Mouse (Mus musculus): Measurements from ENCODE around the gene Psmc6. TPM values are rescaled to one million over a fixed set of nuclear protein-coding genes. Genes with fewer than 3 reads are reported as not detected.

Psmc6 gene
- polyA plus RNA-seq, 1 experiment: 38.0 TPM

DNA sequence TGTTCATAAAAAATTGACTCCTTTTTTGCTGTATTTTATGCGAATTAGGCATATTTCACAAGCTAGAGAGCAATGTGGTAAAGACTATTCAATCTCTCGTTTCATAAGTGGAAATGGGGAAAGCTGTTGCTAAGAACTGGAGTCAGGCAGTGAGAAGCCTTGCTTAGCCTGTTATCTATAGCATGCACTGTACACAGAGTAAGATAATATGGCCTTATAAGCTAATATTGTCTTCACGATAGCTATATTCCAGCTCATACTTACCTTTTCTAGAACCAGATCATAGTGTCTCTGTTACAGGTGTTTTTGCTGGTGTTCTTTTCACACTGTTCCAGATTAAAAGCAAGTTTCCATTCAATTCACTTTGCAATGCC, 10.4 kb upstream of the Psmc6 start:
- no peak for DNase-seq
- no peaks in the 10 kb centered on the region for H3K27me3 ChIP-seq (ENCODE audit: control insufficient read depth, insufficient read depth, low read length)
- no peak overlapping the region for H3K27ac ChIP-seq (ENCODE audit: control insufficient read depth, insufficient read depth, low read length)
- 62% methylated on average over 3 of the region's 3 CpGs for WGBS
- H3K36me3 ChIP-seq (ENCODE audit: control insufficient read depth, insufficient read depth, low read length): no peaks in the 10 kb centered on the region
- H3K4me3 ChIP-seq (ENCODE audit: control insufficient read depth, insufficient read depth, low read length): no peak overlapping the region
- H3K4me1 ChIP-seq (replicated peaks; ENCODE audit: control insufficient read depth, insufficient read depth, low read length): peaks cover 7% of the 10 kb centered on the region
- no peak for TF ChIP-seq CTCF (IDR thresholded peaks at IDR 0.05; ENCODE audit: borderline replicate concordance, control insufficient read depth, extremely low read depth, insufficient read depth, low read length, poor library complexity)
- no peak for TF ChIP-seq POLR2A (IDR thresholded peaks at IDR 0.05; ENCODE audit: control insufficient read depth, extremely low read depth, insufficient read depth, low read length, poor library complexity)

DNA sequence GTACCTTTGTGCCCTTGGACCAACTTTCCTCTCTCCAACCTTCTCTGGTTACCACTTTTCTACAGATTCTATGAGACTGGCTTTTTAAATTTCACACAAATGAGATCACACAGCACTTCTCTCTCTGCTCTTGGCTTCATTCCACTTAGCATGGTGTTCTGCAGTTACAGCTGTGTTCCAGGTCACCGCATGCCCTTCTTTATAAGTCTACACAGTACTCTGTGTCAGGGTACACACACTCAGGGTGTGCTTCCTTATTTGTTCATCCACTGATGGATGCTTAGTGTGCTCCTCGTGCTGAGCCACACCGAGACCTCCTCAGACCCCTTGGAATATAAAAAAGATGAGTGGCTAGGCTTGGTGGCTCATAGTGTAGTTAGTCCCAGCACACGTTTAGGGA, 9.5 kb upstream of the Psmc6 start:
- 90% methylated on average over 4 of the region's 4 CpGs for WGBS
- Histone ChIP-seq H3K4me1 (replicated peaks; ENCODE audit: control insufficient read depth, insufficient read depth, low read length) (peaks cover 7% of the 10 kb centered on the region), H3K36me3 (ENCODE audit: control insufficient read depth, insufficient read depth, low read length) (no peaks in the 10 kb centered on the region), H3K27me3 (ENCODE audit: control insufficient read depth, insufficient read depth, low read length) (no peaks in the 10 kb centered on the region), H3K4me3 (ENCODE audit: control insufficient read depth, insufficient read depth, low read length) (no peak overlapping the region), H3K27ac (ENCODE audit: control insufficient read depth, insufficient read depth, low read length) (no peak overlapping the region)
- DNase-seq: no peak
- TF ChIP-seq POLR2A (IDR thresholded peaks at IDR 0.05; ENCODE audit: control insufficient read depth, extremely low read depth, insufficient read depth, low read length, poor library complexity) (no peak), CTCF (IDR thresholded peaks at IDR 0.05; ENCODE audit: borderline replicate concordance, control insufficient read depth, extremely low read depth, insufficient read depth, low read length, poor library complexity) (no peak)

DNA sequence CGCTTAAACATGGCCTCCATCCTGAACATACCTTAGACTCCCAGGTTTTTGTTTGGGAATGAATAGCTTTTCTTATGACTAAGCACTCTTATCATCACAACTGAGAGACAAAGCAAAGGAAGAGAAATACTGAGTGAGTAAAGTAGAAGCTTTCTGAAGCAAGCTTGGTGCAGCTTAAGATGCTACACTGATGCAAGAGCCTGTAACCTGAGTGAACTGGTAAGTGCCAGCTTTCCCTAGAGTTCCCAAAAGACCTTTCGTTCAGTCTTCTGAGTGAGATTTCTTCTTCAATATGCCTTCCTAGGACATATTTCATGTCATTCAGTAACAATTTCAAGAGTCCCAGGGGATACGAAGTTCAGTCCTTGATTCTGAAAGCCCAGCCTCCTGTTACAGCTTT, 8.5 kb upstream of the Psmc6 start:
- Histone ChIP-seq H3K36me3 (ENCODE audit: control insufficient read depth, insufficient read depth, low read length) (no peaks in the 10 kb centered on the region), H3K27me3 (ENCODE audit: control insufficient read depth, insufficient read depth, low read length) (no peaks in the 10 kb centered on the region), H3K4me1 (replicated peaks; ENCODE audit: control insufficient read depth, insufficient read depth, low read length) (peaks cover 8% of the 10 kb centered on the region), H3K4me3 (ENCODE audit: control insufficient read depth, insufficient read depth, low read length) (no peak overlapping the region), H3K27ac (ENCODE audit: control insufficient read depth, insufficient read depth, low read length) (no peak overlapping the region)
- TF ChIP-seq POLR2A (IDR thresholded peaks at IDR 0.05; ENCODE audit: control insufficient read depth, extremely low read depth, insufficient read depth, low read length, poor library complexity) (no peak), CTCF (IDR thresholded peaks at IDR 0.05; ENCODE audit: borderline replicate concordance, control insufficient read depth, extremely low read depth, insufficient read depth, low read length, poor library complexity) (no peak)
- WGBS: 94% methylated on average over 3 of the region's 3 CpGs
- DNase-seq: no peak

DNA sequence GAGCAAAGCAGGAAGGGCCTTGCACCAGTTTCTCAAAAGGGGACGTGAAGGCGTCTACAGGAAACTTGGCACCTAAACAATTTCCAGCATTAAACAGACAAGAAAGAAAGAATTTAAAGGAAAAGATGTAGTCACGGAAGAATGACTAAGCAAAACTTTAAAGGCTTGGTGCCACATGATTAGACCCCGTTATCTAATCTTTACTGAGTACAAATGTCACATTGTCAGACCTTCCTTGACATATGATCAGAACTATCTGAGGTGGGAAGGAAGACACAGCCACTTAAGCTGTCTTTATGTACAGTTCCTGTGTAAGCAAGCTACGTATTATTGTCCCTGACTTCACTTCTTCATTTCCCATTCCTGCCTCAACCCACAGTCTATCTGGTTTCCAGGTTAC, 8.0 kb upstream of the Psmc6 start:
- Histone ChIP-seq H3K4me3 (ENCODE audit: control insufficient read depth, insufficient read depth, low read length) (no peak overlapping the region), H3K27me3 (ENCODE audit: control insufficient read depth, insufficient read depth, low read length) (no peaks in the 10 kb centered on the region), H3K36me3 (ENCODE audit: control insufficient read depth, insufficient read depth, low read length) (no peaks in the 10 kb centered on the region), H3K27ac (ENCODE audit: control insufficient read depth, insufficient read depth, low read length) (no peak overlapping the region), H3K4me1 (replicated peaks; ENCODE audit: control insufficient read depth, insufficient read depth, low read length) (peaks cover 6% of the 10 kb centered on the region)
- no peak for TF ChIP-seq CTCF (IDR thresholded peaks at IDR 0.05; ENCODE audit: borderline replicate concordance, control insufficient read depth, extremely low read depth, insufficient read depth, low read length, poor library complexity)
- no peak for TF ChIP-seq POLR2A (IDR thresholded peaks at IDR 0.05; ENCODE audit: control insufficient read depth, extremely low read depth, insufficient read depth, low read length, poor library complexity)
- DNase-seq: no peak
- WGBS: 65% methylated on average over 5 of the region's 5 CpGs

DNA sequence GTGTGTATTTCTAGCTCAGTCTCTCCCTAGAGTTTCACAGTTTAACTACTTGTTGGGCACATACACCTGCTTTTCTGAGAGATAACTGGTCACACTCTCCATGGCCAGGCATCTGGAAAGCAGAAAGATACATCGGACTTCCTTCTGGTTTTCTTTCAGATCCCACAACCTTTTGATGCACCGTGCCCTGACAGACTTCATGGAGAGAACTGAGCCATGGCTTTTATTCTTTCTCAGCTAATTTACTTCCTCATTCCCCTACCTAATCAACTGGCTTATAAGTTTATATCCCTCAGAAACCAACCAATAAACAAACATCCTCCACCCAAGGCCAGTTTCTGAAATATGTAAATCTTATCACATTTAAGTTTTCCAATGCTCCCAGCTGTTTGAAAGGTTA, 7.1 kb upstream of the Psmc6 start:
- DNase-seq: no peak
- Histone ChIP-seq H3K27ac (ENCODE audit: control insufficient read depth, insufficient read depth, low read length) (no peak overlapping the region), H3K4me1 (replicated peaks; ENCODE audit: control insufficient read depth, insufficient read depth, low read length) (peaks cover 4% of the 10 kb centered on the region; the same call in 1 of the 2 replicates), H3K36me3 (ENCODE audit: control insufficient read depth, insufficient read depth, low read length) (no peaks in the 10 kb centered on the region), H3K27me3 (ENCODE audit: control insufficient read depth, insufficient read depth, low read length) (no peaks in the 10 kb centered on the region), H3K4me3 (ENCODE audit: control insufficient read depth, insufficient read depth, low read length) (no peak overlapping the region)
- whole genome bisulfite sequencing: 38% methylated on average over 2 of the region's 2 CpGs
- TF ChIP-seq CTCF (IDR thresholded peaks at IDR 0.05; ENCODE audit: borderline replicate concordance, control insufficient read depth, extremely low read depth, insufficient read depth, low read length, poor library complexity) (no peak), POLR2A (IDR thresholded peaks at IDR 0.05; ENCODE audit: control insufficient read depth, extremely low read depth, insufficient read depth, low read length, poor library complexity) (no peak)

DNA sequence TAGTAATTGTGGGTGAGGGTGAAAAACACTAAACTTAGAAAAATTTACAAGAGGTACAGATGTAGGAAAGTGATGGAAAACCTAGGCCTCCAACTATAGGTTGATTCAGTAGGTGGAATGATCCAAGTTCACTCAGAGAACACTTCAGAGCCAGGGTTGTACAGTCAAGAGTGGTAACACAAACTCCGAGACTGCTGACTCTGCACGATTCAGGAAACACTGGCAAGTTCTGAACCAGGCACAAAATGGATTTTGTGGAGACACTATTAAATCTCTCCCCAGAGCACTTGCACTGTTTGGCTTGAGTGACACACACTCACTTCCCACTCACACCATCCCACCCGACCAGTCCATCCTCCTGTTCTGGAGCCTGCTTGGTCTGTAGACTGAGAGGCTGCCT, 6.3 kb upstream of the Psmc6 start:
- no peaks in the 10 kb centered on the region for H3K36me3 ChIP-seq (ENCODE audit: control insufficient read depth, insufficient read depth, low read length)
- H3K27ac ChIP-seq (ENCODE audit: control insufficient read depth, insufficient read depth, low read length): no peak overlapping the region
- TF ChIP-seq POLR2A (IDR thresholded peaks at IDR 0.05; ENCODE audit: control insufficient read depth, extremely low read depth, insufficient read depth, low read length, poor library complexity): no peak
- no peaks in the 10 kb centered on the region for H3K27me3 ChIP-seq (ENCODE audit: control insufficient read depth, insufficient read depth, low read length)
- DNase-seq: no peak
- WGBS: 92% methylated on average over 3 of the region's 3 CpGs
- no peak overlapping the region for H3K4me3 ChIP-seq (ENCODE audit: control insufficient read depth, insufficient read depth, low read length)
- peaks cover 5% of the 10 kb centered on the region for H3K4me1 ChIP-seq (replicated peaks; ENCODE audit: control insufficient read depth, insufficient read depth, low read length)

DNA sequence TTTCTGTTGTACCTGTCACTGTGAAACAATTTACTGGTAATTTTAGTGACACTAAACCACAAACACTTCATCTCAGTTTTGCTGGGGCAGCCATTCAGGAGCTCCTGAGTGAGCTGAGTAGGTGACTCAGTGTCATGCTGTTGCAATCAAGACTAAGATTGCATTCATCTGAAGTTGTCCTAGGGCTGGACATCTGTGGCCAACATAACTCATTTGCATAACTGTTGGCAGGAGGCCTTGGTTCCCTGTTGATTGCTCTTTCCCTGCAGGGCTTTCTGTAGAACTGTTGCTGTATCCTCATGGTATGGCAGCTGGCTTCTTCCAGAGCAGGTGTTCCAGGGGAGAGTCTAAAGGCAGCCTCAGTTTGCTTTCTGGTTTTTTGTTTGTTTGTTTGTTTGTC, 4.1 kb upstream of the Psmc6 start:
- H3K36me3 ChIP-seq (ENCODE audit: control insufficient read depth, insufficient read depth, low read length): no peaks in the 10 kb centered on the region
- DNase-seq: no peak
- peaks cover 8% of the 10 kb centered on the region for H3K4me1 ChIP-seq (replicated peaks; ENCODE audit: control insufficient read depth, insufficient read depth, low read length)
- no peak overlapping the region for H3K4me3 ChIP-seq (ENCODE audit: control insufficient read depth, insufficient read depth, low read length)
- H3K27ac ChIP-seq (ENCODE audit: control insufficient read depth, insufficient read depth, low read length): no peak overlapping the region
- TF ChIP-seq CTCF (IDR thresholded peaks at IDR 0.05; ENCODE audit: borderline replicate concordance, control insufficient read depth, extremely low read depth, insufficient read depth, low read length, poor library complexity) (no peak), POLR2A (IDR thresholded peaks at IDR 0.05; ENCODE audit: control insufficient read depth, extremely low read depth, insufficient read depth, low read length, poor library complexity) (no peak)
- no peaks in the 10 kb centered on the region for H3K27me3 ChIP-seq (ENCODE audit: control insufficient read depth, insufficient read depth, low read length)

Measured in thymus, adult 2 months (tissue).